Comparison of ENCODE assay signal across 8 mouse cellular contexts in genomic region chr9:25175039-25175442, GRCm38 (mm10). TPM values are rescaled to one million over a fixed set of nuclear protein-coding genes. Genes with fewer than 3 reads are reported as not detected.
DNase-seq lines count a peak whose midpoint lies in the region; ATAC-seq and TF ChIP-seq lines count a peak whose summit lies in the region.

No protein-coding gene starts in this region.

- peak; percentile 10 for TF ChIP-seq CTCF in Patski (IDR thresholded peaks at IDR 0.05)

- no peak for ATAC-seq in Patski
- peak; percentile 80 for ATAC-seq in cerebellum, adult (ENCODE audit: insufficient number of reproducible peaks, low FRiP score, low TSS enrichment)
- peak; percentile 46 for ATAC-seq in megakaryocyte progenitor cell, adult 5-6 weeks (replicated peaks; ENCODE audit: poor library complexity)

- H3K27me3 ChIP-seq in Patski = no peaks in the 10 kb centered on the region

- DNase-seq in Patski (ENCODE audit: low read depth, low spot score) = no peak
- DNase-seq in frontal cortex, postnatal 10 days (ENCODE audit: low spot score in 2 of 2) = peak; percentile 73 to 83
- peak; percentile 67 to 77 for DNase-seq in heart, postnatal 36 days
- DNase-seq in layer of hippocampus, postnatal 25 days (ENCODE audit: extremely low spot score in 1 of 2, low spot score in 1 of 2) = peak; percentile 30 to 55
- no peak for DNase-seq in MN1 (ENCODE audit: low spot score)
- DNase-seq in embryo, embryonic 10.5 days (ENCODE audit: low spot score) = no peak

- CTCF ChIA-PET in Patski (lab: Charles Lee) = interaction anchor here (0.8 to 2.5 kb wide), 5 partner anchors 10 to 136 kb away, joined by 3 to 6 read pairs (median 3); no protein-coding TSS in a partner anchor

- in situ Hi-C loops in Patski (cut with MboI; ENCODE audit: low pct_unique_long_range_greater_than_20kb) = loop anchor here (10.0 kb wide), 1 partner anchor 1600 kb away; no protein-coding TSS in a partner anchor

- intact Hi-C loops in heart, postnatal 36 days (cut with DNase I) = loop anchor here (5.0 kb wide), 1 partner anchor 37 kb away; no protein-coding TSS in a partner anchor

- POLR2A ChIA-PET in Patski (lab: Charles Lee) = no interaction called here

RNA-seq across cellular contexts. Expression of gene Herpud2, which starts 23.4 kb away (rescaled TPM):
- polyA plus RNA-seq in Patski (2021) = 38.8 TPM
- total RNA-seq in heart, postnatal 36 days (2021) = 10 to 100 TPM; 39.1 TPM
- 10 to 100 TPM; 48.5 to 49.8 TPM for total RNA-seq in layer of hippocampus, postnatal 25 days (2021)
- total RNA-seq in megakaryocyte progenitor cell, adult 5-6 weeks (2015) = 36.6 and 36.8 TPM in 2 replicates
- total RNA-seq in megakaryocyte progenitor cell, adult 5-6 weeks (2017) = 12.0 and 18.2 TPM in 2 replicates

Comparison
In these comparisons a context has a peak if more than half of its experiments do, and no peak if none do; other contexts are left out.
1. DNase-seq: peak in frontal cortex, postnatal 10 days (2 of 2), heart, postnatal 36 days (2 of 2) and layer of hippocampus, postnatal 25 days (2 of 2); none in Patski (single experiment), MN1 (single experiment) and embryo, embryonic 10.5 days (single experiment).